In genomic region chr7:90092452-90093450, GRCm38 (mm10) we compare ENCODE assay signal across 23 mouse cellular contexts. TPM values are rescaled to one million over a fixed set of nuclear protein-coding genes. Genes with fewer than 3 reads are reported as not detected.
DNase-seq lines count a peak whose midpoint lies in the region; ATAC-seq and TF ChIP-seq lines count a peak whose summit lies in the region.
"Had no signal": no experiment of that assay in that cellular context is flagged by ENCODE, and none has a peak within 500 bp of the region (broad histone marks: within the 10 kb centered on the region; RNA-seq: fewer than 3 reads in every experiment).

No protein-coding gene starts in this region.

- no peak for DNase-seq in embryonic facial prominence, embryonic 10.5 days (ENCODE audit: low spot score)
- DNase-seq in Patski (ENCODE audit: low read depth, low spot score) = no peak
- DNase-seq in kidney, adult 8-10 months = peak; percentile 36 to 69
- DNase-seq in kidney, postnatal 0 days (ENCODE audit: low spot score) = peak; percentile 53
- DNase-seq in forebrain, embryonic 14.5 days (ENCODE audit: low spot score) = no peak
- DNase-seq: adrenal gland, postnatal 10 days; cerebellum, adult 8-10 months; cerebellum, postnatal 36 days; layer of hippocampus, postnatal 36 days; liver, embryonic 13.5 days; lung, adult 18-20 months; lung, postnatal 4 days; midbrain, embryonic 14.5 days; right cerebral cortex, postnatal 14 days had no signal

- CTCF ChIA-PET in Patski (lab: Charles Lee) = interaction anchor here (0.6 to 1.7 kb wide), 7 partner anchors 17 to 94 kb away, joined by 3 to 5 read pairs (median 3); no protein-coding TSS in a partner anchor

- H3K27ac ChIP-seq in embryonic facial prominence, embryonic 13.5 days = peak overlapping the region; percentile 68
- no peak overlapping the region for H3K27ac ChIP-seq in embryonic facial prominence, embryonic 10.5 days (replicated peaks)
- peak overlapping the region; percentile 78 for H3K27ac ChIP-seq in kidney, postnatal 0 days
- no peak overlapping the region for H3K27ac ChIP-seq in heart, embryonic 11.5 days (ENCODE audit: low read depth, low read length)
- H3K27ac ChIP-seq in forebrain, embryonic 14.5 days (ENCODE audit: low read depth, low read length) = no peak overlapping the region
- H3K27ac ChIP-seq: embryonic facial prominence, embryonic 12.5 days; forebrain, embryonic 13.5 days; heart, embryonic 13.5 days; limb, embryonic 13.5 days; liver, embryonic 13.5 days had no signal

- POLR2A ChIA-PET in Patski (lab: Charles Lee) = interaction anchor here (0.5 to 2.5 kb wide), 3 partner anchors 38 to 1024 kb away, joined by 3 to 16 read pairs (median 4); partner anchors contain the start of gene Picalm

- no peak overlapping the region for H3K4me2 ChIP-seq in embryonic facial prominence, embryonic 13.5 days
- peak overlapping the region; percentile 16; the same call in 1 of the 2 replicates for H3K4me2 ChIP-seq in kidney, postnatal 0 days (ENCODE audit: low read length)
- no peak overlapping the region for H3K4me2 ChIP-seq in heart, embryonic 11.5 days
- no peak overlapping the region for H3K4me2 ChIP-seq in forebrain, embryonic 14.5 days (ENCODE audit: low read length)
- H3K4me2 ChIP-seq: embryonic facial prominence, embryonic 12.5 days; forebrain, embryonic 13.5 days; heart, embryonic 13.5 days; limb, embryonic 13.5 days; liver, embryonic 13.5 days had no signal

- no peaks in the 10 kb centered on the region for H3K9me3 ChIP-seq in embryonic facial prominence, embryonic 13.5 days
- H3K9me3 ChIP-seq in embryonic facial prominence, embryonic 10.5 days = no peaks in the 10 kb centered on the region
- no peaks in the 10 kb centered on the region for H3K9me3 ChIP-seq in kidney, postnatal 0 days (replicated peaks; ENCODE audit: low read length)
- no peaks in the 10 kb centered on the region for H3K9me3 ChIP-seq in heart, embryonic 11.5 days (replicated peaks; ENCODE audit: control insufficient read depth, low read length)
- H3K9me3 ChIP-seq in forebrain, embryonic 14.5 days (replicated peaks; ENCODE audit: control insufficient read depth, low read length) = no peaks in the 10 kb centered on the region
- H3K9me3 ChIP-seq: embryonic facial prominence, embryonic 12.5 days; forebrain, embryonic 13.5 days; heart, embryonic 13.5 days; limb, embryonic 13.5 days; liver, embryonic 13.5 days had no signal

- peaks cover 11% of the 10 kb centered on the region for H3K4me1 ChIP-seq in embryonic facial prominence, embryonic 13.5 days
- H3K4me1 ChIP-seq in embryonic facial prominence, embryonic 10.5 days = no peaks in the 10 kb centered on the region
- peaks cover 6% of the 10 kb centered on the region; the same call in 1 of the 2 replicates for H3K4me1 ChIP-seq in kidney, postnatal 0 days (replicated peaks; ENCODE audit: insufficient read depth, low read length)
- no peaks in the 10 kb centered on the region for H3K4me1 ChIP-seq in heart, embryonic 11.5 days (ENCODE audit: control insufficient read depth, insufficient read depth, low read length)
- no peaks in the 10 kb centered on the region; the same call in 1 of the 2 replicates for H3K4me1 ChIP-seq in forebrain, embryonic 14.5 days (ENCODE audit: control insufficient read depth, insufficient read depth, low read length)
- H3K4me1 ChIP-seq: embryonic facial prominence, embryonic 12.5 days; limb, embryonic 13.5 days had no signal

- 54% methylated on average over 8 of the region's 8 CpGs for WGBS in embryonic facial prominence, embryonic 13.5 days
- WGBS in embryonic facial prominence, embryonic 10.5 days = 86% methylated on average over 8 of the region's 8 CpGs
- WGBS in kidney, postnatal 0 days = 66% methylated on average over 8 of the region's 8 CpGs
- 83% methylated on average over 8 of the region's 8 CpGs for WGBS in heart, embryonic 11.5 days (ENCODE audit: insufficient replicate concordance)
- 84% methylated on average over 8 of the region's 8 CpGs for WGBS in forebrain, embryonic 14.5 days

- no peak overlapping the region for H3K4me3 ChIP-seq in embryonic facial prominence, embryonic 13.5 days
- H3K4me3 ChIP-seq in embryonic facial prominence, embryonic 10.5 days = no peak overlapping the region
- H3K4me3 ChIP-seq in kidney, postnatal 0 days (replicated peaks; ENCODE audit: low read depth, low read length) = no peak overlapping the region
- H3K4me3 ChIP-seq in heart, embryonic 11.5 days (ENCODE audit: low read depth, low read length) = no peak overlapping the region
- H3K4me3 ChIP-seq in forebrain, embryonic 14.5 days (ENCODE audit: low read depth, low read length) = no peak overlapping the region
- H3K4me3 ChIP-seq: embryonic facial prominence, embryonic 12.5 days; forebrain, embryonic 13.5 days; heart, embryonic 13.5 days; limb, embryonic 13.5 days; liver, embryonic 13.5 days had no signal

- no peaks in the 10 kb centered on the region for H3K36me3 ChIP-seq in embryonic facial prominence, embryonic 13.5 days
- no peaks in the 10 kb centered on the region for H3K36me3 ChIP-seq in embryonic facial prominence, embryonic 10.5 days (replicated peaks)
- H3K36me3 ChIP-seq in kidney, postnatal 0 days (ENCODE audit: insufficient read depth, low read length) = no peaks in the 10 kb centered on the region
- H3K36me3 ChIP-seq in heart, embryonic 11.5 days (ENCODE audit: control insufficient read depth, insufficient read depth, low read length) = no peaks in the 10 kb centered on the region
- no peaks in the 10 kb centered on the region for H3K36me3 ChIP-seq in forebrain, embryonic 14.5 days (ENCODE audit: control insufficient read depth, insufficient read depth, low read length)
- H3K36me3 ChIP-seq: embryonic facial prominence, embryonic 12.5 days; heart, embryonic 13.5 days; limb, embryonic 13.5 days; liver, embryonic 13.5 days had no signal

- no peak overlapping the region for H3K9ac ChIP-seq in embryonic facial prominence, embryonic 13.5 days
- no peak overlapping the region for H3K9ac ChIP-seq in kidney, postnatal 0 days (ENCODE audit: low read depth, low read length)
- H3K9ac ChIP-seq in heart, embryonic 11.5 days (ENCODE audit: low read depth, low read length) = no peak overlapping the region
- H3K9ac ChIP-seq in forebrain, embryonic 14.5 days (ENCODE audit: low read length) = no peak overlapping the region
- H3K9ac ChIP-seq: embryonic facial prominence, embryonic 12.5 days; forebrain, embryonic 13.5 days; heart, embryonic 13.5 days; limb, embryonic 13.5 days; liver, embryonic 13.5 days had no signal

- ATAC-seq in embryonic facial prominence, embryonic 13.5 days (ENCODE audit: insufficient number of reproducible peaks, insufficient read depth, low FRiP score, low TSS enrichment, low read depth) = no peak
- ATAC-seq in Patski = peak; percentile 45
- ATAC-seq in kidney, postnatal 0 days (replicated peaks; ENCODE audit: low FRiP score, low read depth) = peak; percentile 93
- no peak for ATAC-seq in heart, embryonic 11.5 days (replicated peaks; ENCODE audit: insufficient number of reproducible peaks, low FRiP score, low TSS enrichment)
- no peak for ATAC-seq in megakaryocyte progenitor cell, adult 5-6 weeks (replicated peaks; ENCODE audit: poor library complexity)
- ATAC-seq in forebrain, embryonic 14.5 days = no peak
- ATAC-seq: forebrain, embryonic 13.5 days; hindbrain, embryonic 16.5 days; lung, postnatal 0 days had no signal

- H3K27me3 ChIP-seq in embryonic facial prominence, embryonic 13.5 days = no peaks in the 10 kb centered on the region
- H3K27me3 ChIP-seq in embryonic facial prominence, embryonic 10.5 days (replicated peaks; ENCODE audit: low read depth, poor library complexity, severe bottlenecking) = no peaks in the 10 kb centered on the region
- no peaks in the 10 kb centered on the region for H3K27me3 ChIP-seq in Patski
- no peaks in the 10 kb centered on the region for H3K27me3 ChIP-seq in kidney, postnatal 0 days (ENCODE audit: insufficient read depth, low read length)
- no peaks in the 10 kb centered on the region for H3K27me3 ChIP-seq in heart, embryonic 11.5 days (ENCODE audit: control insufficient read depth, insufficient read depth, low read length)
- no peaks in the 10 kb centered on the region for H3K27me3 ChIP-seq in forebrain, embryonic 14.5 days (replicated peaks; ENCODE audit: control insufficient read depth, insufficient read depth, low read length)
- H3K27me3 ChIP-seq: embryonic facial prominence, embryonic 12.5 days; forebrain, embryonic 13.5 days; heart, embryonic 13.5 days; limb, embryonic 13.5 days; liver, embryonic 13.5 days had no signal

- no peak for TF ChIP-seq CTCF in Patski (IDR thresholded peaks at IDR 0.05)
- no peak for TF ChIP-seq CTCF in kidney, postnatal 0 days (IDR thresholded peaks at IDR 0.05; ENCODE audit: low read depth)

- in situ Hi-C loops in Patski (cut with MboI; ENCODE audit: low pct_unique_long_range_greater_than_20kb) = loop anchor here (5.0 kb wide), 2 partner anchors 35 to 95 kb away; no protein-coding TSS in a partner anchor

RNA-seq across cellular contexts. Expression of gene Picalm, which starts 37.3 kb away (rescaled TPM):
- polyA plus RNA-seq in embryonic facial prominence, embryonic 13.5 days (2015; fragmentation: Nextera tagmentation; extraction: Ambion mirVana) = 41.5 and 49.7 TPM in 2 replicates
- polyA plus RNA-seq in embryonic facial prominence, embryonic 10.5 days (2016; fragmentation: Nextera tagmentation; extraction: Ambion mirVana) = 29.0 and 30.3 TPM in 2 replicates
- 331 TPM for polyA plus RNA-seq in Patski (2021)
- 48.2 and 48.6 TPM in 2 replicates for polyA plus RNA-seq in kidney, postnatal 0 days (2015; fragmentation: Nextera tagmentation; extraction: Ambion mirVana)
- polyA plus RNA-seq in heart, embryonic 11.5 days (2014; fragmentation: Nextera tagmentation; extraction: Ambion mirVana) = 36.1 and 43.7 TPM in 2 replicates
- 101 and 140 TPM in 2 replicates for total RNA-seq in megakaryocyte progenitor cell, adult 5-6 weeks (2015)
- 97.1 and 131 TPM in 2 replicates for total RNA-seq in megakaryocyte progenitor cell, adult 5-6 weeks (2017)
- 43.3 and 50.4 TPM in 2 replicates for polyA plus RNA-seq in forebrain, embryonic 14.5 days (2014; fragmentation: Nextera tagmentation; extraction: Ambion mirVana)

Comparison
In these comparisons a context has a peak if more than half of its experiments do, and no peak if none do; other contexts are left out.
1. H3K27ac ChIP-seq: peak in embryonic facial prominence, embryonic 13.5 days (single experiment) and kidney, postnatal 0 days (single experiment); none in embryonic facial prominence, embryonic 10.5 days (single experiment), heart, embryonic 11.5 days (single experiment) and forebrain, embryonic 14.5 days (single experiment).
2. ATAC-seq: peak in Patski (single experiment) and kidney, postnatal 0 days (single experiment); none in embryonic facial prominence, embryonic 13.5 days (single experiment), heart, embryonic 11.5 days (single experiment), megakaryocyte progenitor cell, adult 5-6 weeks (single experiment) and forebrain, embryonic 14.5 days (single experiment).
3. DNase-seq: peak in kidney, adult 8-10 months (2 of 2) and kidney, postnatal 0 days (single experiment); none in embryonic facial prominence, embryonic 10.5 days (single experiment), Patski (single experiment) and forebrain, embryonic 14.5 days (single experiment).